Mouse (Mus musculus) urinary bladder, adult 18-20 months (tissue): ENCODE measurements around the gene Trex1.

Source experiments
- DNase-seq, 2 experiments: peaks; one replicate each; pipeline ENCODE4 v3.0.0; 2022; ENCODE audit warnings: low spot score in 2 of 2, mixed read lengths in 2 of 2

Trex1 gene

GRCm38 (mm10) chr9:109051651-109052489, 7.7 kb downstream of the Trex1 start:
- DNase-seq = no peak

GRCm38 (mm10) chr9:109051011-109051501, 8.5 kb downstream of the Trex1 start:
- no peak for DNase-seq

- DNase-seq = no peak
Measured at GRCm38 (mm10) chr9:109050674-109050997, 8.9 kb downstream of the Trex1 start.

GRCm38 (mm10) chr9:109049996-109050673, 9.4 kb downstream of the Trex1 start:
- no peak for DNase-seq

GRCm38 (mm10) chr9:109049316-109049715, 10.2 kb downstream of the Trex1 start:
- DNase-seq = no peak

- no peak for DNase-seq
Measured at GRCm38 (mm10) chr9:109046306-109046705, 13.2 kb downstream of the Trex1 start.

GRCm38 (mm10) chr9:109041351-109041750, 18.2 kb downstream of the Trex1 start:
- no peak for DNase-seq

GRCm38 (mm10) chr9:109040906-109041305, 18.6 kb downstream of the Trex1 start:
- no peak for DNase-seq

- DNase-seq = no peak
Measured at GRCm38 (mm10) chr9:109040216-109040615, 19.3 kb downstream of the Trex1 start.

- DNase-seq = no peak
Measured at GRCm38 (mm10) chr9:109039681-109040080, 19.9 kb downstream of the Trex1 start.

GRCm38 (mm10) chr9:109038901-109039364, 20.6 kb downstream of the Trex1 start:
- peak; percentile 49 to 59 for DNase-seq

GRCm38 (mm10) chr9:109038086-109038895, 21.2 kb downstream of the Trex1 start, which contains the start of gene Shisa5:
Gene Shisa5 (plus strand): TSS chr9:109038565.
- peak; percentile 80 for DNase-seq

- no peak for DNase-seq
Measured at GRCm38 (mm10) chr9:109032435-109032834, 27.1 kb downstream of the Trex1 start.

- no peak for DNase-seq
Measured at GRCm38 (mm10) chr9:109031686-109032085, 27.8 kb downstream of the Trex1 start.

GRCm38 (mm10) chr9:109031001-109031400, 28.5 kb downstream of the Trex1 start:
- DNase-seq = no peak

- no peak for DNase-seq
Measured at GRCm38 (mm10) chr9:109030312-109030711, 29.2 kb downstream of the Trex1 start.

- DNase-seq = no peak
Measured at GRCm38 (mm10) chr9:109028919-109029318, 30.6 kb downstream of the Trex1 start.

- no peak for DNase-seq
Measured at GRCm38 (mm10) chr9:109028421-109028820, 31.1 kb downstream of the Trex1 start.

GRCm38 (mm10) chr9:109027521-109027920, 32.0 kb downstream of the Trex1 start:
- DNase-seq = no peak

GRCm38 (mm10) chr9:109022866-109023685, 36.5 kb downstream of the Trex1 start:
- no peak for DNase-seq

- DNase-seq = no peak
Measured at GRCm38 (mm10) chr9:109021428-109021827, 38.1 kb downstream of the Trex1 start.
